Mouse (Mus musculus): ENCODE measurements around the gene Rbak. TPM values are rescaled to one million over a fixed set of nuclear protein-coding genes. Genes with fewer than 3 reads are reported as not detected.
A peak's percentile ranks its signal among the peaks of the same experiment; 100 is the strongest.
"Not testable (repeated sequence)": the region's sequence is repeated elsewhere in the genome, so short reads cannot be mapped to it uniquely, and the experiment has no call there.

Gene Rbak
- polyA plus RNA-seq, 1 experiment: 2.7 TPM

GRCm38 (mm10) chr5:143137580-143137979 is 43.0 kb downstream of the Rbak start:
- Histone ChIP-seq H3K36me3 (ENCODE audit: control insufficient read depth, insufficient read depth, low read length) (no peaks in the 10 kb centered on the region), H3K27ac (ENCODE audit: insufficient read depth, low read length) (no peak overlapping the region), H3K4me1 (ENCODE audit: control insufficient read depth, insufficient read depth, insufficient read length) (no peaks in the 10 kb centered on the region; the same call in 1 of the 2 replicates), H3K4me3 (ENCODE audit: extremely low read depth, insufficient read depth, insufficient read length) (no peak overlapping the region), H3K27me3 (ENCODE audit: control insufficient read depth, insufficient read depth, low read length) (no peaks in the 10 kb centered on the region)
- no peak for DNase-seq (ENCODE audit: low read depth in 1 of 2, low spot score in 2 of 2)
- no peak for TF ChIP-seq CTCF (IDR thresholded peaks at IDR 0.05; ENCODE audit: extremely low read depth, insufficient read depth, insufficient read length, insufficient replicate concordance)
- no peak for TF ChIP-seq POLR2A (IDR thresholded peaks at IDR 0.05; ENCODE audit: low read depth, low read length)
- WGBS: 87% methylated on average over 13 of the region's 13 CpGs

- Histone ChIP-seq H3K4me1 (ENCODE audit: control insufficient read depth, insufficient read depth, insufficient read length) (peaks cover 2% of the 10 kb centered on the region; the same call in 1 of the 2 replicates), H3K27me3 (ENCODE audit: control insufficient read depth, insufficient read depth, low read length) (no peaks in the 10 kb centered on the region), H3K36me3 (ENCODE audit: control insufficient read depth, insufficient read depth, low read length) (no peaks in the 10 kb centered on the region), H3K27ac (ENCODE audit: insufficient read depth, low read length) (no peak overlapping the region), H3K4me3 (ENCODE audit: extremely low read depth, insufficient read depth, insufficient read length) (no peak overlapping the region)
- WGBS: 77% methylated on average over 7 of the region's 7 CpGs
- TF ChIP-seq CTCF (IDR thresholded peaks at IDR 0.05; ENCODE audit: extremely low read depth, insufficient read depth, insufficient read length, insufficient replicate concordance): no peak
- no peak for TF ChIP-seq POLR2A (IDR thresholded peaks at IDR 0.05; ENCODE audit: low read depth, low read length)
- DNase-seq (ENCODE audit: low read depth in 1 of 2, low spot score in 2 of 2): no peak
These were observed 45.5 kb downstream of the Rbak start for GRCm38 (mm10) chr5:143135042-143135441.

DNA sequence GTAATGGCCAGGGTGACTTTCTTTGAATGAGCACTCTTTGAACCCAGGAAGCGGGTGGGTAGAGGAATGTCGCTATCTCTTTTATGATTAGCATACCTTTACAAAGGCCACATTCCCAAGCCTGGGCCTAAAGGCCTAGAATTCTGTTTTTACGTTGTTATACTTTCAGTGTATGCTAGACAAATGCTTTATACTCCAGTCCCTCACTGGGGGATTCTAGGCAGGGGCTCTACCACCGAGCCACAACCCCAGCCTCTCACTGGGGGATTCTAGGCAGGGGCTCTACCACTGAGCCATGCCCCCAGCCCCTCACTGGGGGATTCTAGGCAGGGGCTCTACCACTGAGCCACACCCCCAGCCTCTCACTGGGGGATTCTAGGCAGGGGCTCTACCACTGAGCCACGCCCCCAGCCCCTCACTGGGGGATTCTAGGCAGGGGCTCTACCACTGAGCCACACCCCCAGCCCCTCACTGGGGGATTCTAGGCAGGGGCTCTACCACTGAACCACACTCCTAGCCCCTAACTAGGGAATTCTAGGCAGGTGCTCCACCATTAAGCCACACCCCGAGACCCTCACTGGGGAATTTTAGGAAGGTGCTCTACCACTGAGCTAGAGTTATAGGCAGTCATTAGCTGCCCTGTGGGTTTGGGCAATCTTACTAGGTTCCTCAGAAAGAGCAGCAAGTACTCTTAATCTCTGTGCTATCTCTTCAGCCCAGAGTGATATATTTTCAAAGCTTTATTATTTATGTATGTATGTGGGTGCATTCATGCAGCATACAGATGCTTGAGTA is 46.2 kb downstream of the Rbak start:
- DNase-seq (ENCODE audit: low read depth in 1 of 2, low spot score in 2 of 2); H3K27me3 ChIP-seq (ENCODE audit: control insufficient read depth, insufficient read depth, low read length); H3K27ac ChIP-seq (ENCODE audit: insufficient read depth, low read length); H3K4me3 ChIP-seq (ENCODE audit: extremely low read depth, insufficient read depth, insufficient read length); H3K4me1 ChIP-seq (ENCODE audit: control insufficient read depth, insufficient read depth, insufficient read length); H3K36me3 ChIP-seq (ENCODE audit: control insufficient read depth, insufficient read depth, low read length): not testable (repeated sequence)
- 90% methylated on average over 4 of the region's 6 CpGs for WGBS

DNA sequence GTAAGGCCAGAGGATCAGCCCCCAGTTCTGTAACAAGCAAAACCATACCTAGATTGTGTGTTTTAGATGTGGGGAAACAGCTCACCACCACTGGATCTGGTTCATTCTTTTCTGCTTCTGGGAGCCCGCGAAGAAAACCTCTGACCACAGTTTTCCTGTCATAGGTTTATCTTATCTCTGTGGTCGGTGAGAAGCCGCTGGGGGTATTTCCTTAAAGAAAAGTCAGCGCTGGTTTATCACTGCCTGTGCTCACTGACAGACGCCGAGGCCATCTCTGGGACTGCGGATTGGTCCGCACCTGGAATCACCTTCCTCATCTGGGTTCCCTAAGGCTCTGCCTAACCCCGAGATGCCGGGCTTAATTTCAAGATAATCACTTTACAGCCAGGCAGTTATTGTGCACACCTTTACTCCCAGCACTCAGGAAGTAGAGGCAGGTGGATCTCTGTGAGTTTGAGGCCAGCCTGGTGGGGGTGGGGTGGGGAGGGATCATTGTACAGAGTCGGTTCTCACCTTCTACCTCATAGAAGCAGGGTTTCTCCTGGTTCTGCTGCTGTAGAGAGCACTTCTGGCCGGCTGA is 47.5 kb downstream of the Rbak start:
- Histone ChIP-seq H3K27me3 (ENCODE audit: control insufficient read depth, insufficient read depth, low read length) (no peaks in the 10 kb centered on the region), H3K27ac (ENCODE audit: insufficient read depth, low read length) (no peak overlapping the region), H3K4me1 (ENCODE audit: control insufficient read depth, insufficient read depth, insufficient read length) (peaks cover 2% of the 10 kb centered on the region; the same call in 1 of the 2 replicates), H3K36me3 (ENCODE audit: control insufficient read depth, insufficient read depth, low read length) (no peaks in the 10 kb centered on the region), H3K4me3 (ENCODE audit: extremely low read depth, insufficient read depth, insufficient read length) (no peak overlapping the region)
- TF ChIP-seq POLR2A (IDR thresholded peaks at IDR 0.05; ENCODE audit: low read depth, low read length): no peak
- TF ChIP-seq CTCF (IDR thresholded peaks at IDR 0.05; ENCODE audit: extremely low read depth, insufficient read depth, insufficient read length, insufficient replicate concordance): no peak
- WGBS: 27% methylated on average over 13 of the region's 13 CpGs
- peak in 1 of 2 experiments; percentile 37 for DNase-seq (ENCODE audit: low read depth in 1 of 2, low spot score in 2 of 2)

- 86% methylated on average over 7 of the region's 7 CpGs for WGBS
- Histone ChIP-seq H3K27ac (ENCODE audit: insufficient read depth, low read length) (no peak overlapping the region), H3K4me1 (ENCODE audit: control insufficient read depth, insufficient read depth, insufficient read length) (peaks cover 2% of the 10 kb centered on the region; the same call in 1 of the 2 replicates), H3K4me3 (ENCODE audit: extremely low read depth, insufficient read depth, insufficient read length) (no peak overlapping the region), H3K27me3 (ENCODE audit: control insufficient read depth, insufficient read depth, low read length) (no peaks in the 10 kb centered on the region), H3K36me3 (ENCODE audit: control insufficient read depth, insufficient read depth, low read length) (no peaks in the 10 kb centered on the region)
- no peak for TF ChIP-seq CTCF (IDR thresholded peaks at IDR 0.05; ENCODE audit: extremely low read depth, insufficient read depth, insufficient read length, insufficient replicate concordance)
- TF ChIP-seq POLR2A (IDR thresholded peaks at IDR 0.05; ENCODE audit: low read depth, low read length): no peak
- no peak for DNase-seq (ENCODE audit: low read depth in 1 of 2, low spot score in 2 of 2)
These were observed 50.2 kb downstream of the Rbak start for GRCm38 (mm10) chr5:143130342-143130741.

DNA sequence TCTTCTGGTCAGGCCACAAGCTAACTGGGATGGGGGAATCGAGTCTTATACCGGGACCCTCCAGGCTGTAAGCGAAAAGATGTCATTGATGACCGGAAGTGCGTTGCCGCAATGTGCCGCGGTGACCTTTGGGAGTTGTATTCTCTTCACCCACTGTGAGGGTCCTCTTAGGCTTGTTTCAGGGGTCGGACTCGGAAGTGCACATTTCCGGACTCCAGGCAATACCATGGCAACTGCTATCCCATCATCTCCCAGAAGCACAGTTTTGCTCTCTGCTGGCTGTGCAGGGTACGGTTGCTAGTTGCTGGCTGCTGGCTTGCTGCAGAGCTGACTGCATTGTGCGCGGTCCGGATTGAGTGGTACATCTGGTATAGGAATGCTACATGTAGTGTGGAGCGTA is 51.5 kb downstream of the Rbak start:
- no peaks in the 10 kb centered on the region for H3K27me3 ChIP-seq (ENCODE audit: control insufficient read depth, insufficient read depth, low read length)
- no peak for TF ChIP-seq POLR2A (IDR thresholded peaks at IDR 0.05; ENCODE audit: low read depth, low read length)
- TF ChIP-seq CTCF (IDR thresholded peaks at IDR 0.05; ENCODE audit: extremely low read depth, insufficient read depth, insufficient read length, insufficient replicate concordance): no peak
- H3K4me1 ChIP-seq (ENCODE audit: control insufficient read depth, insufficient read depth, insufficient read length): peaks cover 2% of the 10 kb centered on the region; the same call in 1 of the 2 replicates
- no peak overlapping the region for H3K4me3 ChIP-seq (ENCODE audit: extremely low read depth, insufficient read depth, insufficient read length)
- no peak overlapping the region for H3K27ac ChIP-seq (ENCODE audit: insufficient read depth, low read length)
- H3K36me3 ChIP-seq (ENCODE audit: control insufficient read depth, insufficient read depth, low read length): no peaks in the 10 kb centered on the region
- no peak for DNase-seq (ENCODE audit: low read depth in 1 of 2, low spot score in 2 of 2)
- WGBS: 93% methylated on average over 16 of the region's 16 CpGs

DNA sequence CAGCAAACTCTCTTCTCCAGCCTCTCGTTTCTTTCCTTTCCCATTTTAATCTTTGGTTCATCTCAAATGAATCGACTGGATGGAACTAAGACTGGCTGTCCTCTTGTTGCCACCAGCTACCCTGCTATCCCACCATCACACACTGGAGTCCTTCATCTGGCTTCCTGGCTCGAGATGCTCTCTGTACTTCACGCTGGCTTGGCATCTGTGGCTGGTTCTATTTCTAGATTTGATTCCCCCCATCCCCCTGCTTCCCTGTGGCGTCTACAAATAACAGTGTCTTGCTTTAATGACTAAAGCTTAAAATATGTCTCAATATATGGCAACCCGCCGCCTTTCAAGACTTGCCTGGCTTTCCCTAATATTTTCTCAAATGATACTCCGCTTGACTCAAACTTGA is 52.7 kb downstream of the Rbak start:
- no peak for DNase-seq (ENCODE audit: low read depth in 1 of 2, low spot score in 2 of 2)
- WGBS: 64% methylated on average over 8 of the region's 8 CpGs
- H3K4me3 ChIP-seq (ENCODE audit: extremely low read depth, insufficient read depth, insufficient read length): no peak overlapping the region
- H3K27ac ChIP-seq (ENCODE audit: insufficient read depth, low read length): no peak overlapping the region
- no peaks in the 10 kb centered on the region for H3K36me3 ChIP-seq (ENCODE audit: control insufficient read depth, insufficient read depth, low read length)
- no peak for TF ChIP-seq POLR2A (IDR thresholded peaks at IDR 0.05; ENCODE audit: low read depth, low read length)
- no peak for TF ChIP-seq CTCF (IDR thresholded peaks at IDR 0.05; ENCODE audit: extremely low read depth, insufficient read depth, insufficient read length, insufficient replicate concordance)
- peaks cover 2% of the 10 kb centered on the region; the same call in 1 of the 2 replicates for H3K4me1 ChIP-seq (ENCODE audit: control insufficient read depth, insufficient read depth, insufficient read length)
- H3K27me3 ChIP-seq (ENCODE audit: control insufficient read depth, insufficient read depth, low read length): no peaks in the 10 kb centered on the region
